Mouse (Mus musculus) lung, postnatal 0 days (tissue): ENCODE measurements around the gene Dlg4.

Experiments
- CTCF ChIP-seq: IDR thresholded peaks from 2 replicates; pipeline ENCODE4 v1.5.1; 2016; ENCODE audit warnings: antibody characterized with exemption, mild to moderate bottlenecking
- EP300 ChIP-seq: IDR thresholded peaks from 2 replicates; pipeline ENCODE4 v1.6.1; 2016; ENCODE audit warnings: antibody characterized with exemption, mild to moderate bottlenecking, control low read depth

GRCm38 (mm10) chr11:70028401-70029129, 11.8 kb downstream of the Dlg4 start:
- TF ChIP-seq CTCF (no peak), EP300 (no peak)
